Mouse (Mus musculus) embryonic facial prominence, embryonic 13.5 days (tissue): ENCODE data around the gene Unc45b. TPM values are rescaled to one million over a fixed set of nuclear protein-coding genes. Genes with fewer than 3 reads are reported as not detected.
A peak's percentile ranks its signal among the peaks of the same experiment; 100 is the strongest.

Source experiments
- ATAC-seq: fragments of 200-750 bp; cut with Nextera tagmentation; 2 replicates; pipeline ENCODE4 v1.8.0; 2017; ENCODE audit warnings: low read depth; ENCODE audit not compliant: insufficient number of reproducible peaks, insufficient read depth, low FRiP score, low TSS enrichment
- H3K27ac ChIP-seq: fragments of 300-500 bp; sonication (generic); 2 replicates; pipeline ENCODE4 v1.5.1; 2015; ENCODE audit warnings: moderate library complexity, mild to moderate bottlenecking, inconsistent platforms
- H3K27me3 ChIP-seq: fragments of 300-500 bp; sonication (generic); 2 replicates; pipeline ENCODE4 v1.6.1; 2015; ENCODE audit warnings: mild to moderate bottlenecking, inconsistent platforms
- H3K36me3 ChIP-seq: fragments of 300-500 bp; sonication (generic); 2 replicates; pipeline ENCODE4 v1.6.1; 2015; ENCODE audit warnings: mild to moderate bottlenecking, inconsistent platforms
- H3K4me1 ChIP-seq: fragments of 300-500 bp; sonication (generic); 2 replicates; pipeline ENCODE4 v1.6.1; 2015; ENCODE audit warnings: inconsistent platforms
- H3K4me2 ChIP-seq: fragments of 300-500 bp; sonication (generic); 2 replicates; pipeline ENCODE4 v1.6.1; 2015; ENCODE audit warnings: moderate library complexity, mild to moderate bottlenecking, inconsistent platforms
- H3K4me3 ChIP-seq: fragments of 300-500 bp; sonication (generic); 2 replicates; pipeline ENCODE4 v1.5.1; 2015; ENCODE audit warnings: mild to moderate bottlenecking, inconsistent platforms
- H3K9ac ChIP-seq: fragments of 300-500 bp; sonication (generic); 2 replicates; pipeline ENCODE4 v1.6.1; 2015; ENCODE audit warnings: mild to moderate bottlenecking, inconsistent platforms
- H3K9me3 ChIP-seq: fragments of 300-500 bp; sonication (generic); 2 replicates; pipeline ENCODE4 v1.6.1; 2016; ENCODE audit warnings: inconsistent platforms
- WGBS: fragments of 180-500 bp; shearing (Covaris S2); methylation state at CpG from one replicate; pipeline ENCODE4 v1.1.7; 2015; ENCODE audit warnings: mixed read lengths; 5-methylcytosine and 5-hydroxymethylcytosine counted together
- polyA plus RNA-seq: library from polyadenylated mRNA; unstranded; fragments of >200 nt; fragmentation: Nextera tagmentation; extraction: Ambion mirVana; gene quantifications from 2 replicates; pipeline ENCODE4 v1.2.1, GENCODE M21; 2015

Unc45b gene
- polyA plus RNA-seq, result 5.7 and 8.6 TPM in 2 replicates

- H3K36me3 ChIP-seq, result peaks cover 13% of the 10 kb centered on the region
- peaks cover 12% of the 10 kb centered on the region for H3K4me1 ChIP-seq
- H3K4me3 ChIP-seq, result no peak within 1 kb of the TSS
- H3K27ac ChIP-seq, result no peak within 1 kb of the TSS
- no peak within 1 kb of the TSS for H3K4me2 ChIP-seq
- H3K9me3 ChIP-seq, result no peaks in the 10 kb centered on the region
- no peak for ATAC-seq
- 88% methylated on average over 4 of the region's 4 CpGs for WGBS
- peaks cover 11% of the 10 kb centered on the region for H3K27me3 ChIP-seq
- no peak within 1 kb of the TSS for H3K9ac ChIP-seq
Measured at GRCm38 (mm10) chr11:82910250-82910649, at the start of gene Unc45b. Gene Unc45b, plus strand, starts transcription at chr11:82910550.

GRCm38 (mm10) chr11:82860759-82861158, 49.6 kb upstream of the Unc45b start:
- H3K4me2 ChIP-seq, result no peak overlapping the region
- 77% methylated on average over 6 of the region's 6 CpGs for WGBS
- H3K27ac ChIP-seq, result no peak overlapping the region
- H3K9me3 ChIP-seq, result no peaks in the 10 kb centered on the region
- H3K36me3 ChIP-seq, result no peaks in the 10 kb centered on the region
- no peak for ATAC-seq
- H3K9ac ChIP-seq, result no peak overlapping the region
- H3K4me1 ChIP-seq, result peaks cover 6% of the 10 kb centered on the region; the same call in 1 of the 2 replicates
- H3K27me3 ChIP-seq, result no peaks in the 10 kb centered on the region
- H3K4me3 ChIP-seq, result no peak overlapping the region

GRCm38 (mm10) chr11:82861558-82861957, 48.8 kb upstream of the Unc45b start:
- no peaks in the 10 kb centered on the region for H3K27me3 ChIP-seq
- WGBS, result 67% methylated on average over 8 of the region's 8 CpGs
- no peak overlapping the region for H3K4me3 ChIP-seq
- ATAC-seq, result no peak
- H3K36me3 ChIP-seq, result no peaks in the 10 kb centered on the region
- H3K4me1 ChIP-seq, result peaks cover 6% of the 10 kb centered on the region; the same call in 1 of the 2 replicates
- no peak overlapping the region for H3K4me2 ChIP-seq
- no peaks in the 10 kb centered on the region for H3K9me3 ChIP-seq
- H3K9ac ChIP-seq, result no peak overlapping the region
- no peak overlapping the region for H3K27ac ChIP-seq

- H3K27me3 ChIP-seq, result no peaks in the 10 kb centered on the region
- no peaks in the 10 kb centered on the region for H3K9me3 ChIP-seq
- no peak for ATAC-seq
- no peak overlapping the region for H3K9ac ChIP-seq
- no peaks in the 10 kb centered on the region for H3K36me3 ChIP-seq
- no peak overlapping the region for H3K4me3 ChIP-seq
- peaks cover 6% of the 10 kb centered on the region; the same call in 1 of the 2 replicates for H3K4me1 ChIP-seq
- H3K4me2 ChIP-seq, result no peak overlapping the region
- WGBS, result 76% methylated on average over 9 of the region's 9 CpGs
- H3K27ac ChIP-seq, result no peak overlapping the region
Measured at GRCm38 (mm10) chr11:82862638-82863037, 47.7 kb upstream of the Unc45b start.

- Histone ChIP-seq H3K4me1 (peaks cover 6% of the 10 kb centered on the region; the same call in 1 of the 2 replicates), H3K9ac (no peak overlapping the region), H3K9me3 (no peaks in the 10 kb centered on the region), H3K4me3 (no peak overlapping the region), H3K36me3 (no peaks in the 10 kb centered on the region), H3K4me2 (no peak overlapping the region), H3K27ac (no peak overlapping the region), H3K27me3 (no peaks in the 10 kb centered on the region)
- WGBS, result 55% methylated on average over 2 of the region's 2 CpGs
- no peak for ATAC-seq
Measured at GRCm38 (mm10) chr11:82863059-82863458, 47.3 kb upstream of the Unc45b start.

- peaks cover 6% of the 10 kb centered on the region; the same call in 1 of the 2 replicates for H3K4me1 ChIP-seq
- no peak overlapping the region for H3K9ac ChIP-seq
- no peaks in the 10 kb centered on the region for H3K9me3 ChIP-seq
- no peak for ATAC-seq
- H3K36me3 ChIP-seq, result no peaks in the 10 kb centered on the region
- no peak overlapping the region for H3K4me3 ChIP-seq
- no peak overlapping the region for H3K4me2 ChIP-seq
- WGBS, result 45% methylated on average over 4 of the region's 4 CpGs
- H3K27ac ChIP-seq, result no peak overlapping the region
- no peaks in the 10 kb centered on the region for H3K27me3 ChIP-seq
Measured at GRCm38 (mm10) chr11:82863488-82863931, 46.8 kb upstream of the Unc45b start.

- no peak for ATAC-seq
- no peaks in the 10 kb centered on the region for H3K9me3 ChIP-seq
Measured at GRCm38 (mm10) chr11:82865957-82866356, 44.4 kb upstream of the Unc45b start.

GRCm38 (mm10) chr11:82866850-82867564, 43.3 kb upstream of the Unc45b start:
- no peak for ATAC-seq
- H3K4me1 ChIP-seq, result 0 out of 2 replicates have a peak, but pooled peaks cover 3% of the 10 kb centered on the region
- H3K9ac ChIP-seq, result no peak overlapping the region
- no peak overlapping the region for H3K27ac ChIP-seq
- no peak overlapping the region for H3K4me2 ChIP-seq
- H3K9me3 ChIP-seq, result no peaks in the 10 kb centered on the region
- 46% methylated on average over 7 of the region's 7 CpGs for WGBS
- no peaks in the 10 kb centered on the region for H3K27me3 ChIP-seq
- no peaks in the 10 kb centered on the region for H3K36me3 ChIP-seq
- no peak overlapping the region for H3K4me3 ChIP-seq

More at GRCm38 (mm10) chr11:82865957-82866356, 44.4 kb upstream of the Unc45b start:
- H3K4me1 ChIP-seq, result peaks cover 10% of the 10 kb centered on the region; the same call in 1 of the 2 replicates
- H3K4me2 ChIP-seq, result no peak overlapping the region
- H3K27me3 ChIP-seq, result no peaks in the 10 kb centered on the region
- no peak overlapping the region for H3K4me3 ChIP-seq
- no peak overlapping the region for H3K9ac ChIP-seq
- no peak overlapping the region for H3K27ac ChIP-seq
- no peaks in the 10 kb centered on the region for H3K36me3 ChIP-seq
- 78% methylated on average over 10 of the region's 10 CpGs for WGBS

GRCm38 (mm10) chr11:82867956-82868355, 42.4 kb upstream of the Unc45b start:
- H3K9ac ChIP-seq, result no peak overlapping the region
- H3K27me3 ChIP-seq, result no peaks in the 10 kb centered on the region
- ATAC-seq, result no peak
- H3K36me3 ChIP-seq, result no peaks in the 10 kb centered on the region
- no peak overlapping the region for H3K4me3 ChIP-seq
- no peak overlapping the region for H3K4me2 ChIP-seq
- WGBS, result 76% methylated on average over 5 of the region's 5 CpGs
- no peaks in the 10 kb centered on the region for H3K9me3 ChIP-seq
- 0 out of 2 replicates have a peak, but pooled peaks cover 3% of the 10 kb centered on the region for H3K4me1 ChIP-seq
- no peak overlapping the region for H3K27ac ChIP-seq

- no peak for ATAC-seq
- 62% methylated on average over 9 of the region's 9 CpGs for WGBS
- Histone ChIP-seq H3K4me1 (0 out of 2 replicates have a peak, but pooled peaks cover 3% of the 10 kb centered on the region), H3K9ac (no peak overlapping the region), H3K4me3 (peak overlapping the region; percentile 87), H3K36me3 (no peaks in the 10 kb centered on the region), H3K9me3 (no peaks in the 10 kb centered on the region), H3K27ac (no peak overlapping the region), H3K27me3 (no peaks in the 10 kb centered on the region), H3K4me2 (peak overlapping the region; percentile 74)
Measured at GRCm38 (mm10) chr11:82869506-82870172, 40.7 kb upstream of the Unc45b start.

- WGBS, result 3% methylated on average over 36 of the region's 36 CpGs
Measured at GRCm38 (mm10) chr11:82870173-82871030, 39.9 kb upstream of the Unc45b start.

More at GRCm38 (mm10) chr11:82870173-82871030, 39.9 kb upstream of the Unc45b start:
- H3K27ac ChIP-seq, result 0 out of 2 replicates have a peak overlapping the region, but pooled peaks have one; percentile 11
- peak overlapping the region; percentile 80 for H3K9ac ChIP-seq
- no peaks in the 10 kb centered on the region for H3K36me3 ChIP-seq
- H3K9me3 ChIP-seq, result no peaks in the 10 kb centered on the region
- H3K4me3 ChIP-seq, result peak overlapping the region; percentile 87
- 0 out of 2 replicates have a peak, but pooled peaks cover 3% of the 10 kb centered on the region for H3K4me1 ChIP-seq
- peak overlapping the region; percentile 74 for H3K4me2 ChIP-seq
- no peaks in the 10 kb centered on the region for H3K27me3 ChIP-seq
- peak; percentile 13; the same call in 1 of the 2 replicates for ATAC-seq
